Mouse (Mus musculus) forebrain, embryonic 16.5 days (tissue): ENCODE data around the gene Rnf183. TPM values are rescaled to one million over a fixed set of nuclear protein-coding genes. Genes with fewer than 3 reads are reported as not detected.

Experiments used
- ATAC-seq: fragments of 200-750 bp; cut with Nextera tagmentation; 2 replicates; pipeline ENCODE4 v1.8.0; 2017; ENCODE audit warnings: mild to moderate bottlenecking, moderate library complexity
- H3K27ac ChIP-seq: fragments of 300-500 bp; sonication (generic); 2 replicates; pipeline ENCODE4 v1.5.1; 2014; ENCODE audit warnings: low read length, control low read depth
- H3K27me3 ChIP-seq: fragments of 300-500 bp; sonication (generic); replicated peaks from 2 replicates; pipeline ENCODE4 v1.6.1; 2014; ENCODE audit warnings: low read length; ENCODE audit not compliant: control insufficient read depth, insufficient read depth
- H3K36me3 ChIP-seq: fragments of 300-500 bp; sonication (generic); 2 replicates; pipeline ENCODE4 v1.6.1; 2014; ENCODE audit not compliant: control insufficient read depth, insufficient read depth
- H3K4me1 ChIP-seq: fragments of 300-500 bp; sonication (generic); replicated peaks from 2 replicates; pipeline ENCODE4 v1.6.1; 2014; ENCODE audit warnings: low read length; ENCODE audit not compliant: control insufficient read depth, insufficient read depth
- H3K4me2 ChIP-seq: fragments of 300-500 bp; sonication (generic); 2 replicates; pipeline ENCODE4 v1.6.1; 2014; ENCODE audit warnings: mild to moderate bottlenecking, low read length, control low read depth
- H3K4me3 ChIP-seq: fragments of 300-500 bp; sonication (generic); replicated peaks from 2 replicates; pipeline ENCODE4 v1.5.1; 2014; ENCODE audit warnings: mild to moderate bottlenecking, low read length, control low read depth
- H3K9ac ChIP-seq: fragments of 300-500 bp; sonication (generic); replicated peaks from 2 replicates; pipeline ENCODE4 v1.6.1; 2014; ENCODE audit warnings: low read depth, low read length, control low read depth
- H3K9me3 ChIP-seq: fragments of 300-500 bp; sonication (generic); 2 replicates; pipeline ENCODE4 v1.6.1; 2016; ENCODE audit warnings: low read length; ENCODE audit not compliant: control insufficient read depth
- WGBS: fragments of 180-500 bp; shearing (Covaris S2); extraction: QIAGEN DNeasy Blood & Tissue Kit; methylation state at CpG from one replicate; pipeline ENCODE4 v1.1.7; 2014; 5-methylcytosine and 5-hydroxymethylcytosine counted together
- polyA plus RNA-seq: library from polyadenylated mRNA; unstranded; fragments of >200 nt; fragmentation: Nextera tagmentation; extraction: Ambion mirVana; gene quantifications from 2 replicates; pipeline ENCODE4 v1.2.1, GENCODE M21; 2015

The Rnf183 gene
- polyA plus RNA-seq, 1 experiment from 2014 or later: not detected

DNA sequence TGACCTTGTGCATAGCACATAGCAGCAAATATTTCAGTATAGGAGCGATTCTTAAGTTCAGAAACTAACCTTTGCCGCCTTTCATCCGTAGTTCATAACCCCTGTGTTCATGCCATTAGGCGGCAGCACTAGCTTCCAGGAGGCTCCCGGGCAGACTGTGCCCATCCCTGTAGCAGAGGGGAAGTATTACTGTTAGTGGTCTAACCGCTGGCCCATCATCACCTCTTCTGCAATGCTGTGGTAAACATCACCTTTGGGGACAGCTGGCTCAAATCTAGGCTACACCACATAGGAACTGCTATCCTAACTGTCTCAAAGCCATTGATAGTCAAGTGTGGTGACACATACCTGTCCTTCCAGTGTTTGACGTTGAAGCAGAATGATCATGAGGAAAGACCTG is 43.2 kb downstream of the Rnf183 start:
- ATAC-seq: no peak
- Histone ChIP-seq H3K27ac (no peak overlapping the region), H3K36me3 (peaks cover 15% of the 10 kb centered on the region), H3K9me3 (no peaks in the 10 kb centered on the region), H3K4me1 (no peaks in the 10 kb centered on the region), H3K4me2 (no peak overlapping the region), H3K27me3 (no peaks in the 10 kb centered on the region), H3K9ac (no peak overlapping the region), H3K4me3 (no peak overlapping the region)
- WGBS: 89% methylated on average over 7 of the region's 7 CpGs

DNA sequence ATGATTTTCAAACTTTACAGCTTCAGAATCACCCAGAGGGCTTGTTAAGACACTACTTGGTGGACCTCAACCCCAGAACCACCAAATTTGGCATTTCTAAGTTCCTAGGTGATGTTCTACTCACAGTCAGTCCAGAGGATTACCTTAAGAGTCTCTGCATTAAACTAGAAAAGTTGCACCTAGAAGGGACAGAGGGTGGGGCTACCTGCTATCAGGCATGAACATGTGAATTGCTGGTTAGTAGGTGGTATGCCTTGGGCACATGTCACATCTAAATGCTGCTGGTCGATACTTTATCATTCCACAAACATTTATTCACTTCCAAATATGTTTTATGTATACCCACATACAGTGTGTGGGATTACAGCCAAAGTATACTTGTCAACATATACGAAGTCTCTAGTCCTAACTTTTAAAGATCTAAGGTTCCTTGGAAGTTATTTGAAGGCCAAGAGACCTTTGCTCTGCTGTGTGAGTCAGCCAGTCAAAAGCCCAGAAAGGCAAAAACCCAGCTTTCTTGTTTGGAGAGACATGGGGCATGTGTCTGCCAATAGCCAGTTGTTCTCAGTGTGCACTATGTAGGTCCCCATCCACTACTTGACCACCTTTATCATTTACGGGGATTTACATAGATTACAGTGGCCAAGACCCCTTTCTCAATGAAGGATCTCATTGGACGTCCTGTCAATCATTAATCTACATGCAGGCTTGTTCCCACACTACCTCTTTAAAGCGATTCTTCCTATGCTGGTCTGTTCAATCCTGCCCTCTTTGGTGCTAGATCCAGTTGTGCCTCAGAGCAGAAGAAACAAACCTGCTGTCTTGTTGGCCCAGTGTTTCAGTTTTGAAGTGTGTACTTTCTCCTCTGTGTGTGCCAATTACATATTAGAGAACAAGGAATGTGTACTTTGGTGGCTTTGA is 45.2 kb downstream of the Rnf183 start:
- no peaks in the 10 kb centered on the region for H3K9me3 ChIP-seq
- H3K9ac ChIP-seq: no peak overlapping the region
- no peak for ATAC-seq
- no peaks in the 10 kb centered on the region for H3K4me1 ChIP-seq
- no peak overlapping the region for H3K4me2 ChIP-seq
- peaks cover 4% of the 10 kb centered on the region for H3K36me3 ChIP-seq
- H3K4me3 ChIP-seq: no peak overlapping the region
- no peak overlapping the region for H3K27ac ChIP-seq
- H3K27me3 ChIP-seq: no peaks in the 10 kb centered on the region
- WGBS: 89% methylated on average over 5 of the region's 5 CpGs

DNA sequence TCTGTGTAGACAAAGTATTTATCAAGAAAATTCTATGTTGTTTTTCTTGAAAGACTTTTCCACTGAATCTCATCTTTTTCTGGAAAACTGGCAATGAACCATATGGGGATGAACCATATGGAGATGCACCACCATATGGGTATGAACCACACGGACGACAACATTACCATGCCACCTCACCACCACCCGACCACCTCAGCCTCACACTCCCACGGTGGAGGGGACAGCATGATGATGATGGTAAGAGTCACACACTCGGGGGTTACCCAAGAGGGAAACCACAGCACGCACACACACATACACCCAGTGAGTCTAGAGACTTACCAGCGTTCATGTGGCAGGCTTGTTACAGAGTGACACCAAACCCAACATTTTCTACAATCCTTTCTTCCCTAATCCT is 49.6 kb downstream of the Rnf183 start:
- no peak for ATAC-seq
- Histone ChIP-seq H3K4me2 (no peak overlapping the region), H3K27me3 (no peaks in the 10 kb centered on the region), H3K36me3 (peaks cover 4% of the 10 kb centered on the region), H3K4me1 (no peaks in the 10 kb centered on the region), H3K9me3 (no peaks in the 10 kb centered on the region), H3K4me3 (no peak overlapping the region), H3K27ac (no peak overlapping the region), H3K9ac (no peak overlapping the region)
- WGBS: 85% methylated on average over 7 of the region's 7 CpGs

DNA sequence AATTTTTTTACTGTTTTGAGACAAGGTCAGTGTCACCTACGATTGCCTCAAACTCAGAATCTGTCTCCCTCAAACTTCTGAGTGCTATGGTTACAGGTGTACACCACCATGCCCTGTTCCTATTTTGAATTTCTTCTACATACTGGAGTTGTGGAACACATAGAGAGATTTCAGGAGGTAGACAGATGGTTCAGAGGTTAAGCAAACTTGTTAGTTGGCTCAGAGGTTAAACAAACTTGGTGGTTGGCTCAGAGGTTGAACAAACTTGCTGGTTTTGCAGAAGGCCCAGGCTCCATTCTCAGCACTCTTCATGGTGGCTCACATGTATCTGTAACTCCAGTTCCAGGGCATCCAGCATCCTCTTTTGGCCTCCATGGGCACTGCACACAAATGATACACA is 50.9 kb downstream of the Rnf183 start:
- Histone ChIP-seq H3K4me3 (no peak overlapping the region), H3K9ac (no peak overlapping the region), H3K36me3 (no peaks in the 10 kb centered on the region), H3K4me2 (no peak overlapping the region), H3K4me1 (no peaks in the 10 kb centered on the region), H3K27ac (no peak overlapping the region), H3K27me3 (no peaks in the 10 kb centered on the region), H3K9me3 (no peaks in the 10 kb centered on the region)
- WGBS: 90% methylated on average over 1 of the region's 1 CpGs
- no peak for ATAC-seq

DNA sequence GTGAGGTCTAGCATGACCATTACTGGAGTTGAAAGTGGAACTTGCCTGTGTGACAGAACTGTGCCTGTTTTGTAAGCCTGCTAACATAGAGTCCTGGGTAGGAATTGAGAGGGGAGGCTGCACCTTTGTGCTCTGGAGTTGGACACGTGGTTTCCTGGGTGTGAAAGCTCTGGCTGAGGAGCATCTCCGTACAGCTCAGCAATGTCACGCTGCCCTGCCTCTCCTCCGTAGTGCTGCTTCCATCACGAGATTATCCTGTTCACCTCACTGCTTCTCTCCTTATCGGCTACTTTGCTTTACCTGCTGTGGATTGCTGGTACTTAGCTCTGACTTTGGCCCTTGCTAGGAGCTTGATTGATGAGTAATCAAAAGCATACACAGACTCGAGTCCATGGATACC is 51.3 kb downstream of the Rnf183 start:
- 81% methylated on average over 7 of the region's 7 CpGs for WGBS
- no peak for ATAC-seq

DNA sequence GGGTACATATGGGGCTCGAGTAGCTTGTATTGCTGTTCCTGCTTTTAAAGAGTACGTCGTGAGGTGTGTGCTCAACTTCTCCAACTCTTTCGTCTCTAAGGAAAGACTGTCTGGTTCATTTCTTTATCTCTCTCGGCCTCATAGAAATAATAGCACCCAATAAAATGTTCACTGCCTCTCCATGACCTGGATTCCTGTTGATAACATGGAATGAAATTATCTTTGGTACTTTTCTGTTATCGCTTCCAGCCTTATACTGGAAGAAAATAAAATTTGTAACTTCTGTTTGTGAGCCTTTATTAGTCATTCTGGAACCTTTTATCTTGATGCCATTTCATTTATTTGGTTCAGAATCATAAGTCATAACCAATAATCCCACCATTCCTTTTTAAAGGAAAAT is 51.8 kb downstream of the Rnf183 start:
- 96% methylated on average over 6 of the region's 6 CpGs for WGBS
- Histone ChIP-seq H3K9me3 (no peaks in the 10 kb centered on the region), H3K27ac (no peak overlapping the region), H3K4me3 (no peak overlapping the region), H3K36me3 (no peaks in the 10 kb centered on the region), H3K9ac (no peak overlapping the region), H3K4me2 (no peak overlapping the region), H3K4me1 (no peaks in the 10 kb centered on the region), H3K27me3 (no peaks in the 10 kb centered on the region)
- ATAC-seq: no peak

More for the DNA sequence above, 51.3 kb downstream of the Rnf183 start:
- Histone ChIP-seq H3K36me3 (no peaks in the 10 kb centered on the region), H3K27ac (no peak overlapping the region), H3K9ac (no peak overlapping the region), H3K4me3 (no peak overlapping the region), H3K9me3 (no peaks in the 10 kb centered on the region), H3K27me3 (no peaks in the 10 kb centered on the region), H3K4me2 (no peak overlapping the region), H3K4me1 (no peaks in the 10 kb centered on the region)

GRCm38 (mm10) chr4:62379724-62380381 is 55.2 kb downstream of the Rnf183 start:
- 92% methylated on average over 9 of the region's 9 CpGs for WGBS

More at GRCm38 (mm10) chr4:62379724-62380381, 55.2 kb downstream of the Rnf183 start:
- Histone ChIP-seq H3K27ac (no peak overlapping the region), H3K36me3 (no peaks in the 10 kb centered on the region), H3K9ac (no peak overlapping the region), H3K27me3 (no peaks in the 10 kb centered on the region), H3K4me3 (no peak overlapping the region), H3K9me3 (no peaks in the 10 kb centered on the region), H3K4me1 (no peaks in the 10 kb centered on the region), H3K4me2 (no peak overlapping the region)
- no peak for ATAC-seq

Other genes starting within 250 kb of the Rnf183 start
- 22.8 and 22.9 TPM in 2 replicates for gene Zfp37, start 204.2 kb downstream of the Rnf183 start, polyA plus RNA-seq
- gene Slc31a2, start 172.7 kb downstream of the Rnf183 start, polyA plus RNA-seq: 13.0 and 15.6 TPM in 2 replicates
- 23.5 and 24.0 TPM in 2 replicates for gene Fkbp15, start 74.7 kb downstream of the Rnf183 start, polyA plus RNA-seq
- 39.6 and 43.2 TPM in 2 replicates for gene Slc31a1, start 74.5 kb downstream of the Rnf183 start, polyA plus RNA-seq
- 99.8 and 104 TPM in 2 replicates for gene Cdc26, start 26.6 kb downstream of the Rnf183 start, polyA plus RNA-seq
- gene Prpf4, start 26.5 kb downstream of the Rnf183 start, polyA plus RNA-seq: 17.0 and 18.7 TPM in 2 replicates
- gene Wdr31, start 35.6 kb upstream of the Rnf183 start, polyA plus RNA-seq: 9.8 and 13.8 TPM in 2 replicates
- 0.62 and 0.71 TPM in 2 replicates for gene Bspry, start 44.8 kb upstream of the Rnf183 start, polyA plus RNA-seq
- 9.7 and 10.8 TPM in 2 replicates for gene Hdhd3, start 68.2 kb upstream of the Rnf183 start, polyA plus RNA-seq
- 67.7 and 68.4 TPM in 2 replicates for gene Alad, start 84.7 kb upstream of the Rnf183 start, polyA plus RNA-seq
- 81.6 and 92.0 TPM in 2 replicates for gene Pole3, start 89.8 kb upstream of the Rnf183 start, polyA plus RNA-seq
- 0.58 and 0.61 TPM in 2 replicates for gene 4933430I17Rik, start 90.1 kb upstream of the Rnf183 start, polyA plus RNA-seq
- 44.8 and 50.4 TPM in 2 replicates for gene Rgs3, start 124.6 kb upstream of the Rnf183 start, polyA plus RNA-seq